Mouse (Mus musculus): ENCODE results near the gene Polr3b. TPM values are rescaled to one million over a fixed set of nuclear protein-coding genes. Genes with fewer than 3 reads are reported as not detected.

The Polr3b gene
- total RNA-seq, 2 experiments from 2014 or later = 17.6 to 18.3 TPM

DNA sequence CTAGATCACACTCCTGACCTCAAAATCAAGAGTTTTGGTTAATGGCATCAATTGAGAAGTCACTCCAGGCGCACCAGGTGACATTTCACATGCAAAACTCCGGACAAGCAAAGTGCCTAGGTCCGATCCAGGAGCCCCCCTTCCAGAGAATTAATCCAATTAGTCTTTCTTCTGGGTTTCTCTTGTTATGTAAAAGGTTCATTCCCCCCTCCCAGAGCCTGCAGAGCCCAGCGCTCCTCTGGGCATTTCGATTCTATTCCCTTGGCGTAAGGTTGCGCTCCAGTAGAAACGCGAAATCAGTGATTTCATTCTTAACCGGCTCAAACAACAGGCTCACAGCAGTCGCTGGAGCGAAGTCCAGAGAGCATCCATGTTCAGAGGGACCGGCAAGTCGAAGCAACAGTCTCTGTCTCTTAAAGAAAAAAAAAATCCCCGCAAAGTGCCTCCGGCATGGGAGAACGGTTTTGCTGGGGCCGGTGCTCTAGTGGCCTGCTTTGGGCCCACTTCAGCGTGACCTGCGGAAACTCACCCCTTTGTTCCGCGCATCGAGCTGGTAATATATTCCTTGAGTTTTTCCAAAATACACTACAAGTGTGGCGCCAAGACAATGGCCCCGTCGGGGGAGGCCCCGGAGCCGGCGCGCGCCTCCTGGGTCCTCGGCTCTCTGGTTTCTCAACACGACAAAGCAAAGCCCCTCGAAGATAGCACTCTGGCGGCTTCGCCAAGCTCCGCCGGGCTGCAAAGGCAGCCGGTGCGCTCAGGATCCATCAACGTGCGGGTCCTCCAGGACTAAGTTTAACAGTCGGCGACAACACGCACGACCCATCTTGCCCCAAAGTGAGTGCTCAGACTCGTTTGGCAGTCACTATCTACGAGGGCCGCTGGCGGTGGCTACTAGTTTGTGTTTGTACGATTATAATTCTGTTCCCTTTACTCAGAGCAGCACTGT, 136.7 kb downstream of the Polr3b start:
- DNase-seq (ENCODE audit: low spot score in 2 of 2) = peak in 1 of 2 experiments; percentile 4

- DNase-seq (ENCODE audit: low spot score in 2 of 2) = no peak
Measured at GRCm38 (mm10) chr10:84759511-84760117, 137.5 kb downstream of the Polr3b start.

DNA sequence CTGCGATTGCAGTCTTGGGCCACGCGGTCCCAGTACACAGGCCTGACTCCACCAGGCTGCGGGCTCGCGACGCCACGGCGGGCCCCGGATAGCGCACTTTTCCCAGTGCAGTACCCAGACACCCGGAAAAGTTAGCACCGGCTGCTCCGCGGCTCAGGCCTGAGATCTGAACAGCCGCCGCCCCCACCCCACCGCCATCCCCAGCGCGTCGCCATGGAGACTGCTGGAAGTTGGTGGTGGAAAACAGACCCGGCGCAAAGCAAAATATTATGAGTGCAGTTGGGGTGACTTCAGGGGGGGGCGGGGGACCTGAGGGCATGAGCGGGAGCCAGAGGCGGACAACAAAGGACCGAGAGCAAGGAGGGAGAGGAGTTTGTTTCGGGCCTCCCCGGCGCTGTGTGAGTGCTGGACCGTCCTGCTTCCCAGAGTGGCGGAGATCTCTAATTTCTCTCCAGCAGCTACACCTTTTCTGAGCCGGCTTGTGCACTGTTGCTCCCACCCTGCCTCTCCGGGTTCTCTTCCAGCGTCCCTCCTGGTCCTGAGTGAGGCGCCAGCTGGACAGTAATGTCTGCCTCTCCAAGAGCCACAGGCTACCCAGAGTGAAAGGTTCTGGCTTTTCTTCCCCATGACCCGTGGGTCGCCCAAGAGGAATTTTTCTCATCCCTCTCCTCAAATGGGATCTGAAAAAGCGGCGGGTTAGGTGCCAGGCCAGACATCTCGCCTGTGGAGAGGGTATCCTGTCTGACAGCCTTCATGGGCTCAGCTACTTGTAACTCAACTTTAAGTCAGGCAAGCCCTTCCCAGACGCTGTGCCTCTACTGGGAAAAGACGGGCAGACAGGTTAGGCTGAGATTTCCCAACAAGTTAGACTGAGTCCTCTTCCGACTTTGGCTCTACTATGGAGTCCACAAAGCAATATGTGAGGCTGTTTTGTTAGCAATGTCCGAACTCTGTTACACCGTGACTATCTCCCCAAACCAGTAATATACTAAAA, 138.3 kb downstream of the Polr3b start:
- peak in 1 of 2 experiments; percentile 20 for DNase-seq (ENCODE audit: low spot score in 2 of 2)

GRCm38 (mm10) chr10:84768766-84769165, 146.7 kb downstream of the Polr3b start:
- no peak for DNase-seq (ENCODE audit: low spot score in 2 of 2)

DNA sequence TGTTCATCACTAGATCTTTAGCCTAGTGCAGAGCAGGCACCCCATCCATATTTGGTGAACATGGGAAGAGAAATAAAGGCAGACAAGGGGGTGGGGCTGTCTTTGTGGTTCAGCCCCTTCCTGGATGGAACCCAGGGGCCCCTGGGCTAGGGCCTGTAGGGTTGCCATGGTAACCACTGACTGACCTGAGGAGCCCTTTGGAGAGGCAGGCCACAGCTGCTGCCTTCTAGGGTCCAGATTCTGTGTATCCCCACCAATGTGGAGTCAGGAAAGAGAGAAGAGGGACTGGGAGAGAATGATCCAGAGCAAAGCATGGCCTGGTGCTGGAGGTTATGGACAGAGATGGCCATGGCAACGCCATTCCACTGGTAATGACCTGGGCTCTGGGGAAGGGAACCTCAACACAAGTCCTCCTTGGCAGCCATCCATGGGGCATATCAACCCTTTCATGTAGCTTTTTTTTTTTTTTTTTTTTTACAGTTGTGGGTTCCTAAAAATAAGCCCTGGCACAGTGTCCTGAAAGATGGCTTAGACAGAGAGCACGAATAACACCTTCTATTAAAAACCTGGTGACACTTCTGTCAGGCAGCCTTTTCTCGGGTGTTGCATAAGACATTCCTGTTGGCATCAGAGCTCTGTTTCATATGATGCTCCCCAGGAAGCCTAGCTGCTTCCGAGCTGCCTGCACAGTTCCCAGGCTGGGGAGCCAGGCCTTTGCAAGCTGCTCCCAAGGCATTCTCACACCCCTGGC, 150.5 kb downstream of the Polr3b start:
- peak in 1 of 2 experiments; percentile 19 for DNase-seq (ENCODE audit: low spot score in 2 of 2)

DNA sequence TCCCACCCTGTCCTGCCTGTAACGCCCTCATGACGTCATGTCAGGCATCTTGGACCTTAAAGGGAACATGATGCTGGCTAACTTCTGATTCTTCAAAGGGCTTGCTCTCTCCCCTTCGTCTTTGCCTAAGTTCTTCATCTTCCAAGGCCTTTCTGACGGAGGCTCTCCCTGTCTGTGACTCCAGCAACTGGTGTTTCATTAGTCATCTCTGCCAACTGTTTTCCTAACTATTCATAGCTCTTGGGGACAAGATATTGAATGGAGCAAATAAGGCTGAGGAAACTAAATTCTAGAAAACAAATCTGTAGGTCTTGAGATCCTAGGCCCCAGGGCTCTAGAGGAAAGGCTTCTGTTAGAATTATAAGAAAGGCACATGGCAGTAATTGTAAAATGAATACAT, 151.8 kb downstream of the Polr3b start:
- no peak for DNase-seq (ENCODE audit: low spot score in 2 of 2)

- peak in 1 of 2 experiments; percentile 58 for DNase-seq (ENCODE audit: low spot score in 2 of 2)
Measured at GRCm38 (mm10) chr10:84774573-84774972, 152.5 kb downstream of the Polr3b start.

Other genes with a start within 250 kb of the Polr3b start
- gene Nuak1, start 181.7 kb upstream of the Polr3b start, total RNA-seq (2021) = 10 to 100 TPM; 19.9 to 20.7 TPM
- 100 to 1,000 TPM; 122 to 138 TPM for gene Ckap4, start 88.2 kb upstream of the Polr3b start, total RNA-seq (2021)
- gene Tcp11l2, start 45.7 kb upstream of the Polr3b start, total RNA-seq (2021) = 10 to 100 TPM; 41.9 to 48.3 TPM
- gene Rfx4, start 133.8 kb downstream of the Polr3b start, total RNA-seq (2021) = under 1 TPM; 0.20 to 0.23 TPM

Data from gastrocnemius, postnatal 4 days (tissue).